Mouse (Mus musculus) stomach, postnatal 0 days (tissue): ENCODE results near the gene Il17d.

Experiments used
- CTCF ChIP-seq: IDR thresholded peaks from 2 replicates; pipeline ENCODE4 v1.5.1; 2016; ENCODE audit warnings: antibody characterized with exemption, low read depth, mild to moderate bottlenecking, moderate library complexity
- EP300 ChIP-seq: optimal IDR thresholded peaks from 2 replicates; pipeline ENCODE3; 2016; ENCODE audit warnings: antibody characterized with exemption

DNA sequence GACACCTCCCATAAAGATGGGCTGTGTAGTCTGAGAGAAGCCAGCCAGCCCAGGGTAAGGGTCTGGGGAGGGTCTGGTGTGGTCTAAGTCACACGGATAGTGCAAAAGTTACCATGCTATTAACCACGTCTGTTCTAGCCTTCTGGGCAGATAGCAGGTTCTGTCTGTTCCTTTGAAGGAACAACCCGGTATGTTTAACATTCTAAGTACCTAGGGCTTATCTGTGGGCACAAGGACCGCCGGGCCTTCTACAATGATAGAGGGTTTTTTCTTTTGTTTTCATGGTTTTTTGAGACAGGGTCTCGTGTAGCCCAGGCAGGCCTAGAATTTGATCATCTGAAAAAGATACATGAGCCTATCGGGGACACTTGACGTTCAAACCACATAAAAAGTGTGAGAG lies 21.6 kb downstream of the Il17d start:
- TF ChIP-seq CTCF (no peak), EP300 (no peak)
